Mouse (Mus musculus) lung, postnatal 0 days (tissue): Measurements from ENCODE around the gene Rab3c. TPM values are rescaled to one million over a fixed set of nuclear protein-coding genes. Genes with fewer than 3 reads are reported as not detected.

Experiments used
- ATAC-seq: fragments of 200-750 bp; cut with Nextera tagmentation; 2 replicates; pipeline ENCODE4 v1.8.0; 2017; ENCODE audit warnings: moderate library complexity
- DNase-seq: peaks from one replicate; pipeline ENCODE4 v3.0.0-alpha.2; 2016; ENCODE audit warnings: low spot score
- H3K27ac ChIP-seq: fragments of 300-500 bp; sonication (generic); 2 replicates; pipeline ENCODE4 v1.5.1; 2014; ENCODE audit warnings: antibody characterized with exemption, mild to moderate bottlenecking, low read length, mixed read lengths
- H3K27me3 ChIP-seq: fragments of 300-500 bp; sonication (generic); replicated peaks from 2 replicates; pipeline ENCODE4 v1.6.1; 2014; ENCODE audit warnings: low read length, mixed read lengths; ENCODE audit not compliant: insufficient read depth
- H3K36me3 ChIP-seq: fragments of 300-500 bp; sonication (generic); 2 replicates; pipeline ENCODE4 v1.6.1; 2014; ENCODE audit warnings: low read length, mixed read lengths; ENCODE audit not compliant: insufficient read depth
- H3K4me1 ChIP-seq: fragments of 300-500 bp; sonication (generic); 2 replicates; pipeline ENCODE4 v1.6.1; 2014; ENCODE audit warnings: antibody characterized with exemption, low read depth, low read length, mixed read lengths; ENCODE audit not compliant: insufficient read depth
- H3K4me2 ChIP-seq: fragments of 300-500 bp; sonication (generic); replicated peaks from 2 replicates; pipeline ENCODE4 v1.6.1; 2014; ENCODE audit warnings: low read depth, mild to moderate bottlenecking, low read length, moderate library complexity, mixed read lengths
- H3K4me3 ChIP-seq: fragments of 300-500 bp; sonication (generic); 2 replicates; pipeline ENCODE4 v1.5.1; 2014; ENCODE audit warnings: low read depth, low read length
- H3K9ac ChIP-seq: fragments of 300-500 bp; sonication (generic); replicated peaks from 2 replicates; pipeline ENCODE4 v1.6.1; 2014; ENCODE audit warnings: low read depth, mild to moderate bottlenecking
- H3K9me3 ChIP-seq: fragments of 300-500 bp; sonication (generic); 2 replicates; pipeline ENCODE4 v1.6.1; 2016; ENCODE audit warnings: low read length, mixed read lengths
- CTCF ChIP-seq: IDR thresholded peaks from 2 replicates; pipeline ENCODE4 v1.5.1; 2016; ENCODE audit warnings: antibody characterized with exemption, mild to moderate bottlenecking
- EP300 ChIP-seq: IDR thresholded peaks from 2 replicates; pipeline ENCODE4 v1.6.1; 2016; ENCODE audit warnings: antibody characterized with exemption, mild to moderate bottlenecking, control low read depth
- WGBS: fragments of 180-500 bp; shearing (Covaris S2); extraction: QIAGEN DNeasy Blood & Tissue Kit; methylation state at CpG from one replicate; pipeline ENCODE4 v1.1.7; 2014; 5-methylcytosine and 5-hydroxymethylcytosine counted together
- polyA plus RNA-seq: library from polyadenylated mRNA; unstranded; fragments of >200 nt; fragmentation: Nextera tagmentation; extraction: Ambion mirVana; gene quantifications from 2 replicates; pipeline ENCODE4 v1.2.1, GENCODE M21; 2015

Rab3c gene
- polyA plus RNA-seq, 1 experiment from 2014 or later, result 2.8 TPM

DNA sequence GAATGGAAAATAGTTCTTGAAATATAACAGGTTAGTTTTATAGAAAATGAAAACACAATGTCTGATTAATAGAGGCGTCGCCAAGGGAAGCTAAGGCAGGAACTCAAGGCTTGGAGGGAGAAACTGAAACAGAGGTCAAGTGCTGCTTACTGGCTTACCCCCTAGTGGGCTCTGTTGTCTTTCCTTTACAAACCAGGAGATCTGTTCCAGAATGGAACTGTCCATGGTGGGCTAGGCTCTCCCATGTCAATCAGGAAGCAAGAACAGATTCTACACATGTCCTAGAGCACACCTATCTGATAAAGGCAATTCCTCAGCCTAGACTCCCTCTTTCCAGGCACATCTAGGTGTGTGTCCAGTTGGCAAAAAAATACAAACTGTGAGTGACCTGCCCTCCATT lies 32.3 kb downstream of the Rab3c start:
- Histone ChIP-seq H3K4me1 (no peaks in the 10 kb centered on the region), H3K4me2 (no peak overlapping the region), H3K4me3 (no peak overlapping the region), H3K9me3 (no peaks in the 10 kb centered on the region), H3K9ac (no peak overlapping the region), H3K27ac (no peak overlapping the region), H3K36me3 (no peaks in the 10 kb centered on the region), H3K27me3 (no peaks in the 10 kb centered on the region)
- TF ChIP-seq EP300 (no peak), CTCF (no peak)
- no peak for ATAC-seq
- WGBS, result 67% methylated on average over 2 of the region's 2 CpGs
- DNase-seq, result no peak

DNA sequence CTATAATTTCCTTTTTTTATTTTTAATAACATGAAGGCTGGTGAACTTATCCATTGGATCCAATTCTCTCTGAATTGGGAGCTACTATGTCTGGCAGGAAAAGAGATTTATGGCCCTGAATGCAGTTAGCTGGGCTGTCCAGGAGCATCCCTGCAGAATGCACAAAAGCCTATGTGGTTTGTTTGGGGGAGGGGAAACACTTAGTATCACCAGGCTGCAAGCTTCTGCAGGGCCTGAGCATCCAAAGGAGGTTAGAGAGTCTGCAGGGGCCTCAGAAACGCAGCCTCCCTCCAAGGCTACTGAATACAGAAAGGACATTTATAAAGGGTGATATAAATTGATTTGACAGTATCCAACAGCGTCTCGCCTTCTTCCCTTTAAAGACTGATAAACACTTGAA lies 41.8 kb downstream of the Rab3c start:
- no peak for DNase-seq
- TF ChIP-seq CTCF, result no peak
- TF ChIP-seq EP300, result no peak
- H3K9me3 ChIP-seq, result no peaks in the 10 kb centered on the region
- no peak overlapping the region for H3K9ac ChIP-seq
- no peaks in the 10 kb centered on the region for H3K36me3 ChIP-seq
- H3K4me3 ChIP-seq, result no peak overlapping the region
- WGBS, result 44% methylated on average over 3 of the region's 3 CpGs
- no peaks in the 10 kb centered on the region for H3K4me1 ChIP-seq
- no peak overlapping the region for H3K27ac ChIP-seq
- H3K4me2 ChIP-seq, result no peak overlapping the region
- no peaks in the 10 kb centered on the region for H3K27me3 ChIP-seq
- ATAC-seq, result no peak

DNA sequence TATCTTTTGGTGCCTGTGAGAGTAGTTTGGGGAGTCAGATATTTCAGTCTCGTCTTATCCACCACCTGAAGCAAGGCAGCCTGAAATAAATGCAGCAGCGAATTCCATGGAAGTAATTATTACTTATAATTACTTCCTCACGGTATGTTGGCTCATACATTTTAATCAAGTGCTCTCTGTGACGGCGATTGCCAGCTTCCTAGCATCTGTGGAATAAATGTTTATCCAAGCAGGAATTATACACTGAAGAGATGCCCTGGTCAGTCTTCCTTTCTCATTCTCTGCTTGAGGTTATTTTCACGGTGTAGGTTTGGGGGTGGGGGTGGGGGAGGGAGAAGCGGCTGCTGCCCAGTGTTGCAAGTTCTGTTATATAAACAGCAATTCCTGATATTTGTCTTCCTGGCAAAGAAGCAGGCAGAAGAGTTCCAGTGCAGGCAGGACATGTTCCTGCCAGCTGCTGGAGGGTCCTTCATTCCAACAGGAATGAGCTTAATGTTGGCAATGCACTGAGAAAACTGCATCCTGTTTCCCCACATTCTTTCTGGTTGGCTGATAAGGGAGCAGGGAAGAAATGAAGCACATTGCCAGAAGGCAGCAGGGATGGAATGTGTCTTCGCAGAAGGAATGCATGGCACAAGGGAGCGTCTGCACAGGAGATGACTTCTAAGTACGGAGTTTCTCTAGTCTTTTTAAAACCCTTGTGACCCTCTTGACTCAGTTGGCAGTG lies 43.4 kb downstream of the Rab3c start:
- Histone ChIP-seq H3K9me3 (no peaks in the 10 kb centered on the region), H3K4me1 (no peaks in the 10 kb centered on the region), H3K4me2 (no peak overlapping the region; the same call in 1 of the 2 replicates), H3K27me3 (no peaks in the 10 kb centered on the region), H3K27ac (no peak overlapping the region), H3K4me3 (no peak overlapping the region), H3K36me3 (no peaks in the 10 kb centered on the region), H3K9ac (no peak overlapping the region)
- 5% methylated on average over 10 of the region's 10 CpGs for WGBS
- DNase-seq (peak; percentile 86), ATAC-seq (peak; percentile 92)
- TF ChIP-seq EP300 (peak; percentile 90), CTCF (no peak)

DNA sequence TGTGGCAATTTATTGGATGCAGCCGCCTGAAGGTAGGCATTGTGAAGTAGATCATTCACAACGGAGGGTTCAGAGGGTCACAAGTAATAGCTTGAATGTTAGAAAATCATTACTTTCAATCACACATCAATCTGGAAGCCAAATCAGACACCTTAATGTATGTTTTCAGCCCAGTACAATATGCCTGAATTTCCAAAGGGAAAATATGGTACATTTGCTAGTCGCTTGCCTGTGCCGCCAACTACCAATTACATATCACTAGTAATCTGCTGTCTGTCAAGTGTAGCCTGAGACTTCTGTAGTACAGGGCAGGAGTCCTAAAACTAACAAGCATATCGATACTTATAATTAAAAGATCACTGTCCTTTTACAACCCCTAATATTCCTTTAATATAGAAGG lies 47.4 kb downstream of the Rab3c start:
- WGBS, result 94% methylated on average over 5 of the region's 5 CpGs
- no peak for ATAC-seq
- Histone ChIP-seq H3K27ac (no peak overlapping the region), H3K4me2 (no peak overlapping the region), H3K4me1 (no peaks in the 10 kb centered on the region), H3K9me3 (no peaks in the 10 kb centered on the region), H3K36me3 (no peaks in the 10 kb centered on the region), H3K27me3 (no peaks in the 10 kb centered on the region), H3K9ac (no peak overlapping the region), H3K4me3 (no peak overlapping the region)
- TF ChIP-seq CTCF (no peak), EP300 (no peak)
- DNase-seq, result no peak

DNA sequence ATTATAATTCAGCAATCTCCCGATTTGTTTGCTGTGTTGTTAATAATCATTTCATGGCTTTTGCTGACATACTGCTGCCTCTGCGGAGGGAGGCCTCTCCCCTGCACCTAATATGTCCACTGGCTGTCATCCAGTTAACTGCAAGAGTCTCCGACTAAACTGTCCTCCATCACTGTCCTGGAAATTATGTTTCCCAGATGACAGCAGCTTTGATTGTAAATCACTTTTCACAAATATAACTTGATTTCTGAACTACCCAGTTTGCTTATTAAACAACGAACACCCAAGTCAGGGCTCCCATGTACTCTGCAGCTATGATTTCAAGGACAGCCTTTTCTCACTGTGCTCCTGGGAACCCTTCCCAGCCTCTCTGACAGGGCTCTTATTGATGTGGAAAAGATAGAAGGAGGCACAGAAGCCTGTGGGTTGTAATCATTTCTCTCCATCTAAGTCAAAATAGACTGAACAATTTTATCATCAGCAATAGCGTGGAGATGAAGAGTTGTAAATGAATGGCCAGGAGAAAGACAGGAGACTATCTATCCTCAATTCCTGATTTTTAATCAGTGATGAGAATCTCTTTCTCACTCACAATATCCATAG lies 49.6 kb downstream of the Rab3c start:
- H3K4me3 ChIP-seq, result no peak overlapping the region
- H3K27ac ChIP-seq, result no peak overlapping the region
- no peak overlapping the region for H3K9ac ChIP-seq
- no peaks in the 10 kb centered on the region for H3K4me1 ChIP-seq
- no peak overlapping the region for H3K4me2 ChIP-seq
- no peak for TF ChIP-seq EP300
- no peak for TF ChIP-seq CTCF
- no peaks in the 10 kb centered on the region for H3K9me3 ChIP-seq
- no peaks in the 10 kb centered on the region for H3K36me3 ChIP-seq
- ATAC-seq, result no peak
- no peaks in the 10 kb centered on the region for H3K27me3 ChIP-seq
- WGBS, result 63% methylated on average over 5 of the region's 5 CpGs
- no peak for DNase-seq

DNA sequence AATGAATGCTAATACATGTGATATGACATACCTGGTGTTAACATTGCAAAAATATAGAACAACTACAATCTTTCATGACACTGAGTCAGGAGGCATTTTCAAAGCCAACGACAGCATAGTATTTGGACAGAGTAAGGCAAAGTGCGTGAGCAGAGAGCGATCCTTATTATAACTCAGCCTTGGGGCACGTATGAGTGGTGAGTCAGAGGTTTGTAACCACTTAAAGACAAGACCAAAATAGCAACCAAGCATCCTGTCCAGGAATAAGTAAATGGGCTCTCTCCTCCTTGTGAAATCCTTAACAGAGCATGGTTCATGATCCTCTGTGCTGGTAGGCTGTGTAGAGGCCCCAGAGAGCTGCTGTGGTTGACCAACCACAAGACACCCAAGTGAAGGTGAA lies 50.8 kb downstream of the Rab3c start:
- Histone ChIP-seq H3K9ac (no peak overlapping the region), H3K36me3 (no peaks in the 10 kb centered on the region), H3K4me2 (no peak overlapping the region), H3K27ac (no peak overlapping the region), H3K4me3 (no peak overlapping the region), H3K27me3 (no peaks in the 10 kb centered on the region), H3K9me3 (no peaks in the 10 kb centered on the region), H3K4me1 (no peaks in the 10 kb centered on the region)
- DNase-seq (peak; percentile 66), ATAC-seq (peak; percentile 78)
- WGBS, result 44% methylated on average over 4 of the region's 4 CpGs
- TF ChIP-seq CTCF (no peak), EP300 (peak; percentile 50; the same call in 1 of the 2 replicates)
